Mouse (Mus musculus) bone marrow, adult 2 months (tissue): ENCODE data around the gene Rnpc3.

Source experiments
- CTCF ChIP-seq: fragments of 200-500 bp; IDR thresholded peaks from 2 replicates; pipeline ENCODE4 v1.5.1; 2011; ENCODE audit warnings: low read length, control low read depth; ENCODE audit not compliant: control insufficient read depth, insufficient read depth
- POLR2A ChIP-seq: fragments of 200-500 bp; IDR thresholded peaks from 2 replicates; pipeline ENCODE4 v1.6.1; 2011; ENCODE audit warnings: low read depth, mild to moderate bottlenecking, control low read depth, low read length, borderline replicate concordance; ENCODE audit not compliant: control insufficient read depth

GRCm38 (mm10) chr3:113572158-113572557 lies 57.8 kb downstream of the Rnpc3 start:
- TF ChIP-seq POLR2A, result no peak
- TF ChIP-seq CTCF, result no peak
